Mouse (Mus musculus) limb, embryonic 14.5 days (tissue): ENCODE measurements around the gene Smr2. TPM values are rescaled to one million over a fixed set of nuclear protein-coding genes. Genes with fewer than 3 reads are reported as not detected.
"Not testable (repeated sequence)": the region's sequence is repeated elsewhere in the genome, so short reads cannot be mapped to it uniquely, and the experiment has no call there.

Experiments
- ATAC-seq: fragments of 200-750 bp; cut with Nextera tagmentation; 2 replicates; pipeline ENCODE4 v1.8.0; 2017; ENCODE audit warnings: low read depth, moderate number of reproducible peaks, moderate TSS enrichment; ENCODE audit not compliant: low FRiP score
- DNase-seq: peaks from one replicate; pipeline ENCODE4 v3.0.0-alpha.2; 2015; ENCODE audit warnings: low spot score
- H3K27ac ChIP-seq: fragments of 300-500 bp; sonication (generic); replicated peaks from 2 replicates; pipeline ENCODE4 v1.5.1; 2014; ENCODE audit warnings: low read depth, mild to moderate bottlenecking, low read length, moderate library complexity, mixed read lengths
- H3K27me3 ChIP-seq: fragments of 300-500 bp; sonication (generic); 2 replicates; pipeline ENCODE4 v1.6.1; 2014; ENCODE audit warnings: low read length, mixed read lengths; ENCODE audit not compliant: control insufficient read depth, insufficient read depth
- H3K36me3 ChIP-seq: fragments of 300-500 bp; sonication (generic); 2 replicates; pipeline ENCODE4 v1.6.1; 2014; ENCODE audit warnings: mild to moderate bottlenecking, low read length, moderate library complexity, mixed read lengths; ENCODE audit not compliant: control insufficient read depth, insufficient read depth
- H3K4me1 ChIP-seq: fragments of 300-500 bp; sonication (generic); 2 replicates; pipeline ENCODE4 v1.6.1; 2014; ENCODE audit warnings: antibody characterized with exemption, low read length, mixed read lengths; ENCODE audit not compliant: control insufficient read depth, insufficient read depth
- H3K4me2 ChIP-seq: fragments of 300-500 bp; sonication (generic); replicated peaks from 2 replicates; pipeline ENCODE4 v1.6.1; 2014; ENCODE audit warnings: low read depth, mild to moderate bottlenecking, low read length, moderate library complexity; ENCODE audit not compliant: severe bottlenecking
- H3K4me3 ChIP-seq: fragments of 300-500 bp; sonication (generic); replicated peaks from 2 replicates; pipeline ENCODE4 v1.5.1; 2014; ENCODE audit warnings: low read length
- H3K9ac ChIP-seq: fragments of 300-500 bp; sonication (generic); 2 replicates; pipeline ENCODE4 v1.6.1; 2014; ENCODE audit warnings: mild to moderate bottlenecking, low read depth, low read length, moderate library complexity; ENCODE audit not compliant: severe bottlenecking
- H3K9me3 ChIP-seq: fragments of 300-500 bp; sonication (generic); 2 replicates; pipeline ENCODE4 v1.6.1; 2016; ENCODE audit warnings: low read length; ENCODE audit not compliant: control insufficient read depth
- POLR2A ChIP-seq: fragments of 200-500 bp; IDR thresholded peaks from 2 replicates; pipeline ENCODE4 v1.8.0; 2012; ENCODE audit warnings: inconsistent platforms, mild to moderate bottlenecking, moderate library complexity, borderline replicate concordance; ENCODE audit not compliant: insufficient read depth, insufficient read length; ENCODE audit errors: extremely low read depth
- WGBS: fragments of 180-500 bp; shearing (Covaris S2); extraction: QIAGEN DNeasy Blood & Tissue Kit; methylation state at CpG from one replicate; pipeline ENCODE4 v1.1.7; 2014; 5-methylcytosine and 5-hydroxymethylcytosine counted together
- polyA plus RNA-seq, 2 experiments: library from polyadenylated mRNA; depleted of rRNA in 1 of 2; stranded (reverse) in 1 of 2; unstranded in 1 of 2; fragments of >200 nt; fragmentation: Nextera tagmentation in 1 of 2; extraction: Ambion mirVana in 1 of 2; gene quantifications; 2 replicates each; pipeline versions ENCODE4 v1.2.1 to v1.2.3; 2012 to 2014

The Smr2 gene
- 0.10 TPM in 1 of 2 replicates, not detected in the other for polyA plus RNA-seq (2012; rRNA removed)
- not detected in 2 replicates for polyA plus RNA-seq (2014; fragmentation: Nextera tagmentation; extraction: Ambion mirVana)

GRCm38 (mm10) chr5:88086256-88086655 lies at the start of gene Smr2:
Gene Smr2, plus strand, starts transcription at chr5:88086556.
- not testable (repeated sequence) for ATAC-seq, H3K9ac ChIP-seq, H3K27ac ChIP-seq

GRCm38 (mm10) chr5:88111430-88111829 lies 25.1 kb downstream of the Smr2 start, which contains the start of gene Gm11116:
Gene Gm11116, minus strand, starts transcription at chr5:88111530.
- Histone ChIP-seq H3K9me3 (no peaks in the 10 kb centered on the region), H3K27ac (no peak within 1 kb of the TSS)
- 54% methylated on average over 1 of the region's 1 CpGs for WGBS

More at GRCm38 (mm10) chr5:88086256-88086655, at the start of gene Smr2:
- H3K36me3 ChIP-seq, H3K27me3 ChIP-seq, H3K9me3 ChIP-seq, H3K4me3 ChIP-seq, H3K4me1 ChIP-seq, H3K4me2 ChIP-seq, DNase-seq: not testable (repeated sequence)

GRCm38 (mm10) chr5:88153999-88154398 lies 67.6 kb downstream of the Smr2 start, which contains the start of gene Gm11115:
Gene Gm11115, minus strand, starts transcription at chr5:88154099.
- Histone ChIP-seq H3K4me1 (no peaks in the 10 kb centered on the region), H3K27ac (no peak within 1 kb of the TSS), H3K27me3 (no peaks in the 10 kb centered on the region), H3K4me3 (no peak within 1 kb of the TSS), H3K9me3 (no peaks in the 10 kb centered on the region), H3K4me2 (no peak within 1 kb of the TSS), H3K9ac (no peak within 1 kb of the TSS), H3K36me3 (no peaks in the 10 kb centered on the region)
- no peak for ATAC-seq
- no peak for DNase-seq
- no peak for TF ChIP-seq POLR2A

More at GRCm38 (mm10) chr5:88111430-88111829, 25.1 kb downstream of the Smr2 start, which contains the start of gene Gm11116:
- Histone ChIP-seq H3K4me2 (no peak within 1 kb of the TSS), H3K27me3 (no peaks in the 10 kb centered on the region), H3K4me3 (no peak within 1 kb of the TSS), H3K4me1 (no peaks in the 10 kb centered on the region), H3K36me3 (no peaks in the 10 kb centered on the region), H3K9ac (no peak within 1 kb of the TSS)
- DNase-seq = no peak
- no peak for TF ChIP-seq POLR2A
- ATAC-seq = no peak

Other genes with a start within 250 kb of the Smr2 start
- gene Odam, start 201.5 kb upstream of the Smr2 start, polyA plus RNA-seq (2012; rRNA removed) = 0.22 TPM in 1 of 2 replicates, not detected in the other
- gene Odam, start 201.5 kb upstream of the Smr2 start, polyA plus RNA-seq (2014; fragmentation: Nextera tagmentation; extraction: Ambion mirVana) = not detected in 2 replicates
- 0.09 TPM in 1 of 2 replicates, not detected in the other for gene Csn3, start 161.0 kb upstream of the Smr2 start, polyA plus RNA-seq (2012; rRNA removed)
- gene Csn3, start 161.0 kb upstream of the Smr2 start, polyA plus RNA-seq (2014; fragmentation: Nextera tagmentation; extraction: Ambion mirVana) = 0.35 TPM in 1 of 2 replicates, not detected in the other
- 0.04 TPM in 1 of 2 replicates, not detected in the other for gene 2310003L06Rik, start 117.1 kb upstream of the Smr2 start, polyA plus RNA-seq (2012; rRNA removed)
- not detected in 2 replicates for gene 2310003L06Rik, start 117.1 kb upstream of the Smr2 start, polyA plus RNA-seq (2014; fragmentation: Nextera tagmentation; extraction: Ambion mirVana)
- gene Gm28434, start 117.0 kb upstream of the Smr2 start, polyA plus RNA-seq (2012; rRNA removed) = not detected in 2 replicates
- not detected in 2 replicates for gene Gm28434, start 117.0 kb upstream of the Smr2 start, polyA plus RNA-seq (2014; fragmentation: Nextera tagmentation; extraction: Ambion mirVana)
- gene Cabs1, start 107.1 kb upstream of the Smr2 start, polyA plus RNA-seq (2012; rRNA removed) = not detected in 2 replicates
- not detected in 2 replicates for gene Cabs1, start 107.1 kb upstream of the Smr2 start, polyA plus RNA-seq (2014; fragmentation: Nextera tagmentation; extraction: Ambion mirVana)
- gene Smr3a, start 84.0 kb upstream of the Smr2 start, polyA plus RNA-seq (2012; rRNA removed) = not detected in 2 replicates
- gene Smr3a, start 84.0 kb upstream of the Smr2 start, polyA plus RNA-seq (2014; fragmentation: Nextera tagmentation; extraction: Ambion mirVana) = not detected in 2 replicates
- gene Gm11116, start 25.0 kb downstream of the Smr2 start, polyA plus RNA-seq (2012; rRNA removed) = not detected in 2 replicates
- gene Gm11116, start 25.0 kb downstream of the Smr2 start, polyA plus RNA-seq (2014; fragmentation: Nextera tagmentation; extraction: Ambion mirVana) = not detected in 2 replicates
- not detected in 2 replicates for gene Gm11115, start 67.5 kb downstream of the Smr2 start, polyA plus RNA-seq (2012; rRNA removed)
- gene Gm11115, start 67.5 kb downstream of the Smr2 start, polyA plus RNA-seq (2014; fragmentation: Nextera tagmentation; extraction: Ambion mirVana) = not detected in 2 replicates
- gene Gm7714, start 182.4 kb downstream of the Smr2 start, polyA plus RNA-seq (2012; rRNA removed) = not detected in 2 replicates
- not detected in 2 replicates for gene Gm7714, start 182.4 kb downstream of the Smr2 start, polyA plus RNA-seq (2014; fragmentation: Nextera tagmentation; extraction: Ambion mirVana)
- not detected in 2 replicates for gene Prol1, start 230.8 kb downstream of the Smr2 start, polyA plus RNA-seq (2012; rRNA removed)
- not detected in 2 replicates for gene Prol1, start 230.8 kb downstream of the Smr2 start, polyA plus RNA-seq (2014; fragmentation: Nextera tagmentation; extraction: Ambion mirVana)